Mouse (Mus musculus) hindlimb bud, embryonic 11.5 days (tissue): ENCODE measurements around the gene Irgq.
"Not testable (repeated sequence)": the region's sequence is repeated elsewhere in the genome, so short reads cannot be mapped to it uniquely, and the experiment has no call there.

Experiments
- DNase-seq: peaks from one replicate; pipeline ENCODE4 v3.0.0-alpha.2; 2012; ENCODE audit warnings: low read depth, low spot score; ENCODE audit errors: extremely low spot score

Gene Irgq

DNA sequence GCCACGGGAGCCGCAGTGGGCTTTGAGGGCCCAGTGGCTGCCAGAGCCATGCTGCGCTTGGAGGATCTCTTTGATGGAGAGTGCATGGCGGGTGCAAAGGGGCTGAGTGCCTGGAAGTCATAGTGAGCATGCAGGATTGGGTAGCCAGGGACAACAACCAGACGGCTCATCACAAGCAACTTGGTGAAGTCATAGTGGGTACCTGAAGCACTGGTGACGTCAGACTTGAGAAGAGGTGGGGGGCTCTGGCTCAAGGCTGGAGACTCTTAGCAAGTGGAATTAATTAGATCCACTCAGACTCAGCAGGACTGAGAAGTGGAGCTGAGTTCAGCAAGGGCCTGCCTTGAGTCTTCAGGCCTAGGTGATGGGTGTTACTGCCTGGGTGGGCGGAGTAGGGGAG lies 18.1 kb upstream of the Irgq start, which contains the start of gene AC161166.1:
TSS of gene AC161166.1 (minus strand) at position 101 of the 400 bp plus-strand sequence.
- DNase-seq, result no peak

DNA sequence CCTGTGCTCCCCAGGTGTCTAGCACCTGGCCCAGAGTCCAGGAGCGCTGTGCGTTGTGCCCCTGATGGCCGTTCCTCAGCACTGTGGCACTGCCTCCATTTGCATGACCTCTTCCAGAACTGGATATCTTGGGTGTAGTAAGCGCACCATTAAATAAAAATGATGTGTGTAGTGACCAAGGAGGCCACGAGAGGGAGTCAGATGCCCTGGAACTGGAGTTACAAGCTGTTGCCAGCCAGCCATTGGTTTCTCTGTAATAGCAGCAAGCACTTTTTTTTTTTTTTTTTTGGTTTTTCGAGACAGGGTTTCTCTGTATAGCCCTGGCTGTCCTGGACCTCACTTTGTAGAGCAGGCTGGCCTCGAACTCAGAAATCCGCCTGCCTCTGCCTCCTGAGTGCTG lies 14.2 kb upstream of the Irgq start:
- not testable (repeated sequence) for DNase-seq

DNA sequence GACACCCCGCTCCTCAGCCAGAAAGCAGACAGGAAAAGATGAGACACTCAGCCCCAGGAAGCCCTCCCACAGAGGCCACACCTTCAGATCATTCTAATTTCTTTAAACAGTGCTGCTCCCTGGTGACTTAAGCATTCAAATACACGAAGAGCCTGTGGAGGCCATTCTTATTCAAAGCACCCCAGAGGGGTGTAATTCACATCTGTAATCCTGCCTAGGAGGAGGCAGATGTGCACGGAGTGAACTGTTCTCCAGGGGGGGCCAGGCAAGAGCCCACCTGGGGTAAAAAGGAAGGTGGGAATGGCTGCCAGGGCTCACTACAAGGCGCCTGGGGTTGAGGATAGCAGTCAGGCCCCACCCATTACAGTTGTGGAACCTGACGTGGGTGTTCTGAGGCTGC lies 13.4 kb upstream of the Irgq start:
- DNase-seq, result no peak

DNA sequence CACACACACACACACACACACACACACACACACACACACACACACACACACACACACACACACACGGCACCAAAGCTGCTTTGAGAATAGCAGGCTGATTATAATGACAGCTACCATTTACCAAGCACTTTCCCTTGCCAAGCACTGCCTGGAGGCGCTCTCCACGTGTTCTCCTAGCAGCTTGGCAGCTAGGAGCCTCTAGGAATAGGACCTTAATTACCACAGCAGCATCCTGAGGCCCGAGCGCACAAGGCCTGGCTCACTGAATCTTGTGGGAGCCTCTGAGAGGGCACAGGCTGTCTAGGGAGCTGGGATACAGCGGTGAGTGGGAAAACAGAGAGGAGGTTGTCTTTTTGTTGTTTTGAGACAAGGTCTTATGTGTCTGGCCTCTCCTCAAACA lies 12.8 kb upstream of the Irgq start:
- no peak for DNase-seq

DNA sequence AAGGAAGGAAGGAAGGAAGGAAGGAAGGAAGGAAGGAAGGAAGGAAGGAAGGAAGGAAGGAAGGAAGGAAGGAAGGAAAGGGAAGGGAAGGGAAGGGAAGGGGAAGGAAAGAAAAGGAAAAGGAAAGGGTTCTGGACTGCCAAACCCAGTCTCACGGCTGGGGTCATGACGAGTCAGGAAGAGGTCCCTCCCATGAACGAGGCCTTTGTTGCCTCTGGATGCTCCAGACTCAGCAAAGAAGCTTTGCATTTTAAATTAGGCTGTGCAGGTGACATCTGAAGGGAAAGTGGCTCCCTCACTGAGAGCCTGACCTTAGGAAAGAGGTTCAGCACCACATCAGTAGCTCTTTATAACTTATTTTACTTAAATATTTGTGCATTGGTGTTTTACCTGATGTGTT lies 11.4 kb upstream of the Irgq start:
- DNase-seq, result no peak

DNA sequence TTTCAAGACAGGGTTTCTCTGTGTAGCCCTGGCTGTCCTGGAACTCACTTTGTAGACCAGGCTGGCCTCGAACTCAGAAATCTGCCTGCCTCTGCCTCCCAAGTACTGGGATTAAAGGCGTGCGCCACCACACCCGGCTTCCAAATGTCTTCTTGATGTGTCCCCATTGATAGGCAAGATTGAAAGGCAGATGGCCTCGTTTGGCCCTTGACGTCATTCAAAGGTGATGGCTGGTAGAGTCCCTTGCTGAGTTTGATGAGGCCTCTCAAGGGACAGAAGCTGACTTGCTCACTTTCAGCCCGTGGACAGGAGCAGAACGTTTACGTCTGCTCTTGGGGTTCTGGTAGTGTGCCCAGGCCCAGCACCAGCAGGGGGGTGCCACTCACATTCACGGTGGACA lies 10.4 kb upstream of the Irgq start:
- not testable (repeated sequence) for DNase-seq

DNA sequence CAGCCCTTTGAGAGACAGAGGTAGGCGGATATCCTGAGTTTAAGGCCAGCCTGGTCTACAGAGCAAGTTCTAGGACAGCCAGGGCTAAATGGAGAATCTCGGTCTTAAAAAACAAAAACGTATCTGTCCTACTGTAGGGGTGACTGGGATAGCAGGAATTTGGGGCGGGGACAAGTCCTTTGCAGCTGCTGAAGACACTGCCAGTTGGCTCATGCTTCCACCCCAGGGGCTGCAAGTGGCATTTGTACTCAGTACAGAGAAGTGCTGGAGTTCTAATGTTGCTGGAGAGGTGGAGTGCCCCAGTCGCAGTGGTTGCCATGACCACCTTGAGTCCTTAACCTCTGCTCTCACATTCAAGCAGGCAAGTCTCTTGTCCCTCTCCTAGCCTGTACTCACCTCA lies 7.7 kb upstream of the Irgq start:
- no peak for DNase-seq

DNA sequence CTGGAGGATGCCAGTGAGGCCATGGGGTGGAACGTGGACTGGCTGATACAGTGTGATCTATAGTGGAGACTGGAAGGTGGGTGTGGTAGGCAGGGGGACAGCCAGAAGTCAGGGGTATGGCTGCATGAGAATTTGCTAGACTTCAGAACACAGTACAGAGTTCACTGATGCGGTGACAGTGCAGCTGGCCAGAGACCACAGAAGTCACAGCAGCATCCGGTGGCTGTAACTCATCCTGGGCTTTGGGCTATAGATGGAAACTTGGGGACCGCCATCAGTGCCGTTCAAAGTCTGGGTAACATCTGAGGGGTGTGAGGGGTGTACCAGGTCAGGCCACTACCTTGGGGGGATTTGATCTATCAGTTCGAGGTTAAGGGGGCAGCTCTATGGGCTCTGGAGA lies 6.8 kb upstream of the Irgq start:
- no peak for DNase-seq

DNA sequence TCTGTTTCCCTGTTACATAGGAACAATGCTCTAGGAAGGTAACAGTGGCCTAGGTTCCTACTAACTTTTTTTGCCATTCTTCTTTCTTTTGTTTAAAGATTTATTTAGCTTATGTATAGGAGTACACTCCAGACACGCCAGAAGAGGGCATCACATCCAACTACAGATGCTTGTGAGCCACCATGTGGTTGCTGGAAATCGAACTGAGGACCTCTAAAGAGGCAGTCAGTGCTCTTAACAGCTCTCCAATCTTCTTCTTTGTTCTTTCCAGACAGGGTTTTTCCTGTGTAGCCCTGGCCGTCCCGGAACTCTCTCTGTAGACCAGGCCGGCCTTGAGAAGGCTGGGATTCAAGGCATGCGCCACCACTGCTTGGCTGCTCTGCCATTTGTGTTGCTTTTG lies 5.5 kb upstream of the Irgq start:
- DNase-seq, result no peak

DNA sequence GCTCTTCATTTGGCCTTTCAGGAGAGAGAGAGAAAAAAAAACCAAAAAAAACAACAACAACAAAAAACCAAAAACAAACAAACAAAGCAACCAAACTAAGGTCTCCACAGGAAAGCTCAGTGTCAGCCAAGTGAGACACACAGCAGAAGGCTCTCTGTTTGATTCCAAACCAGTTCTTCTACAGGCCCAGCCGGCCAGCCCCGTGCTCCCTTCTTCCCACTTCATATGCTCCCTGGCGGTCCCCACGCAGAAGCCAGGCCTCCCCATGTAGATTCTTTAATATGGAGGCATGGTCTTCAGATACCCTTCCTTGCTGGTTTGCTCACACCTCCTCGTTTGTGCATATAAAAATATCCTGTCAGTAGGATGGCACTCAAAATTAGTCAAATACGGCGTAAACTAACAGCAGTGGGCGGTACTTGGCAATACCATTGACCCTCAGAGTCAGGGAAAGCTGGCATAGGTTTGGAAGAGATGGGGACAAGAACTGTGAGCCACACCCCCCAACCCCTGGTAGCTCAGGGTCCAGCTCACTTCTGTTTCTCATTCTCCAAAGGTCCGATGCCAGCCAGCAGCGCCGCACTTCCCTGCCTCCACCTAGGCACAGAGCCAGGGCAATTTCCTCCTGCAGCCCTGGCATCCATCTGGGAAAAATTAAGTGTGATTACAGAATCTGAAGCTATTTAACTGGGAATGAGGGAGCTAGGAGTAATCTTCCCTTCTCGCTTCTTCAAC lies 4.6 kb upstream of the Irgq start:
- DNase-seq, result no peak

DNA sequence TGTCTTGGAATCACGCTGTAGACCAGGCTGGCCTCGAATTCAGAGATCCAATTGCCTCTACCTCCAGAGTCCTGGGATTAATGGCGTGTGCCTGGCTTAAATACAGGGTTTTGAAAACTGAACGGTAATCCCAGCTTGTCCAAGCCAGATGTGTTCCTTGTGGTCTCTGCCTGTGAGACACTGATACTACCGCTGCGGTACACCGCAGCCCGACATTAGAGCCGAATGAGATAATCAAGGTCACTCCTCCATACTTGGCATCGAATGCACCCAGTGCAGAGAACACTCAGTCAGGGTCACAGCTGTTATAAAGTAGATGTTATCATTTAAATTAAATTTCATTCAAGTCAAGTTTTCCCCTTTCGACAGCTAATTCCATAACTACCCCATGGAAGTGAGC lies 1.6 kb upstream of the Irgq start:
- no peak for DNase-seq

DNA sequence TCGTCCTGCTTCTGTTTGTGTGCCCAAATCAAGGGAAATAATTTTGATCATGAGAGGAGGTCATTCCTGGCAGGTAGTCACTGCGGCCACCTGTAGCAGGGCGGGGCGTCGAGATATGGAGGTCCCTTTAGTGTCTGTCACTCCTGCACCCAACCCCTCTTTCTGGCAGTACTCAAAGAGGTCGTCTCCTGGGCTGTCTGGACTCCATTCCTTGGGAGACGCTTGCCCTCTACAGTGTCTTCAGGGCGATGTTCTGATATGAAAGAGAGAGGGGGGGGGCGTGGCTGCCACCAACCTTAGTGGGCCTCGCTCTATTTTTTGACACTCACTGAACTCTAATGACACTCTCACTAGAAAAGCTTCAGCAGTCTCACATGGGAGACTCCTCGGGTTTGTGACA lies 909 bp upstream of the Irgq start:
- DNase-seq, result no peak

DNA sequence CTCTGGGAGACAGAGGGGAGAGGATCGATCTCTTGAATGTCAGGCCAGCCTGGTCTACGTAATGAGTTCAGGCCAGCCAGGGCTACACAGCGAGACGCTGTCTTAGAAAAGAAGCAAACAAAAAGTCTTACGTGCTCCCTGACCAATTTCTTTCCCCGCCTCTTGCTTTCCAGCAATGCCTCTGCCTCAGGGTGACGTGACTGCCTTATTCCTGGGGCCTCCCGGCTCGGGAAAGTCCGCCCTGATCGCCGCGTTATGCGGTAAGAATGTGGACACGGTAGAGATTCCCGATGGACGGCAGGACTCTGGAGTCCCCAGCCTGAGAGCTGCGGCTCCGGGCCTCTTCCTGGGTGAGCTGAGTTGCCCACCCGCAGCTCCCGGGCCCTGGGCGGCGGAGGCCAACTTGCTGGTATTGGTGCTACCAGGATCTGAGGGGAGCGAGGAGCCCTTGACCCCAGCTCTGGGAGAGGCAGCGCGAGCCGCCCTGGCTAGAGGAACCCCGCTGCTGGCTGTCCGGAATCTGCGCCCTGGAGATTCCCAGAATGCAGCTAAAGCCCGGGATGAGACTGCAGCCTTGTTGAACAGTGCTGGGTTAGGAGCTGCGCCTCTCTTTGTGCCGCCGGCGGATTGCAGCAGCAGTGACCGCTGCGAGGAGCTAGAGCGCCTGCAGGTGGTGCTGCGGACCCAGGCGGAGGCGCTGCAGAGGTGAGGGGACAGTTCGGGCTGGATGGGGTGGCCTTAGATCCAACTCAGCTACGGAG lies 902 bp downstream of the Irgq start:
- no peak for DNase-seq

DNA sequence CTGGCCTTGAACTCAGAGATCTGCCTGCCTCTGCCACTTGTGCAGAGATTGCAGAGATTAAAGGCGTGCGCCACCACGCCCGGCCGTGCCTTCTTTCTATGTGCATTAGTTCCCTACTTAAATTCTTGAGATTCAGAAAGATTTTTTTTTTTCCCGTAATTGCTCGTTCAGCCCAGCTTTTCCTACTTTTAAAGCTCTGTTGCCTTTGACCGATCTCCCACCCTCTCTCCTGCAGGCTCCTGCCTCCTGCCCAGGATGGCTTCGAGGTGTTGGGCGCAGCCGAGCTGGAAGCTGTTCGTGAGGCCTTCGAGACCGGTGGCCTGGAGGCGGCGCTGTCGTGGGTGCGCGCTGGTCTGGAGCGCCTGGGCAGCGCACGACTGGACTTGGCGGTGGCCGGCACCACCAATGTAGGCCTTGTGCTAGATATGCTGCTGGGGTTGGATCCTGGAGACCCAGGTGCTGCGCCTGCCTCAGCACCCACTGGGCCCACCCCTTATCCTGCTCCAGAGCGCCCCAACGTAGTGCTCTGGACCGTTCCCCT lies 2.6 kb downstream of the Irgq start:
- DNase-seq, result no peak

DNA sequence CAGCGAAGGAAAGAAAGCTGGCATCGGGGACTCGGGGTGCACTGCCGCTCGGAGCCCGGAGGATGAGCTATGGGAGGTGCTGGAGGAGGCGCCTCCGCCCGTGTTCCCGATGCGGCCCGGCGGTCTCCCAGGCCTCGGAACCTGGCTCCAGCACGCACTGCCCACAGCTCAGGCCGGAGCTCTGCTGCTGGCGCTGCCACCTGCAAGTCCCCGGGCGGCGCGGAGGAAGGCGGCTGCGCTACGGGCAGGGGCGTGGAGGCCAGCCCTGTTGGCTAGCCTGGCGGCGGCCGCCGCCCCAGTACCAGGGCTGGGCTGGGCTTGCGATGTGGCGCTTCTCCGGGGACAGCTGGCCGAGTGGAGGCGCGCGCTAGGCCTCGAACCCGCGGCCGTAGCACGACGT lies 3.3 kb downstream of the Irgq start:
- DNase-seq, result no peak

DNA sequence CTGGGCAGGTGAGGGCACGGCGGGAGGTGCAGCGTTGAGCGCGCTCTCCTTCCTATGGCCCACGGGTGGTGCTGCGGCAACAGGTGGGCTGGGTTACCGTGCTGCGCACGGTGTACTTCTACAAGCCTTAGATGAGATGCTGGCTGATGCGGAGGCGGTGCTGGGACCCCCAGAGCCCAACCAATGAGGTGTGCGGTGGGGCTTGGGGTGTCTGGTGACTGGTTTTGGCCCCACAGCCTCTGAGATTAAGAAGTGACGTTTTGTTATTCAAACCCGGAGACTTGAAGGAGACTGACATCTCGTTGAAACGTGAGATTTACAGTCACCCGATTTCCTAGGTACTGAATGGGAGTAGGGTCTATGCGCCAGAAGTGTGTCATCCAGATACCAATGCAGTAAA lies 3.8 kb downstream of the Irgq start:
- no peak for DNase-seq

DNA sequence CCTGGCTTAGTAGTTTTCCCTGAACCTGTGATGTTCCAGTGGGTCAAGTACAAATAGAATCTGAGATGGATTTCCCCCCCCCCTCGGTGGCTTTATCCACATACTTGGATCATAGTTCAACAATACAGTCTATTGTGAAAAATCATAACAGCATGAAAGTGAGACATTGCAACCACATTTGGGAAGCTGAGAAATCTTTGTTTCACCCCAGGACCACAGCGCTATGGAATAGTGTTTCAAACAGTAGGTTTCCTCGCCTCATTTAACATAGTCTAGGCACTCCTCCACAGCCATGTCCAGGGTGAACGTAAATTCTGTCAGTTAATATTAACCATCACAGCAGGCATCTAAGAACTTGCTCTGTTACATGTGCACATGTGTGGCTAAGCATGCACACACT lies 6.6 kb downstream of the Irgq start:
- no peak for DNase-seq

DNA sequence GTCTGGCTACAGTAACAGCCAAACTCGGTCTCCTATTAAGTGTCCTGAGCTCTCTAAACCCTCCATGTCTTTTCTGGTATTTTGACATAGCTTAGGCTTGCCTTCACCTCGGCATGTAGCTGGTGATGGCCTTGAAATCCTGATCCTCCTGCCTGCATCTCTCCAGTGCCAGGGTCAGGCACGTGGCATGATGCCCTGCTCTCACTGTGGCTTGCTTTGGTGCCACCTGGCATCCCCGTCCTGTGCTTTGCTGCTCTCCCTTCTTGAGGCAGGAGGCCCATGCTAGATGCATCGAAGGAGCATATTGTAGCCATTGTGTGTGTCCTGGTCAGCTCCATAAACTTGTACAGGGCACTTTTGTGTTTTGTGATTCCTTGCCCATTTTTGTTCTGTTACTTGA lies 7.1 kb downstream of the Irgq start:
- no peak for DNase-seq

DNA sequence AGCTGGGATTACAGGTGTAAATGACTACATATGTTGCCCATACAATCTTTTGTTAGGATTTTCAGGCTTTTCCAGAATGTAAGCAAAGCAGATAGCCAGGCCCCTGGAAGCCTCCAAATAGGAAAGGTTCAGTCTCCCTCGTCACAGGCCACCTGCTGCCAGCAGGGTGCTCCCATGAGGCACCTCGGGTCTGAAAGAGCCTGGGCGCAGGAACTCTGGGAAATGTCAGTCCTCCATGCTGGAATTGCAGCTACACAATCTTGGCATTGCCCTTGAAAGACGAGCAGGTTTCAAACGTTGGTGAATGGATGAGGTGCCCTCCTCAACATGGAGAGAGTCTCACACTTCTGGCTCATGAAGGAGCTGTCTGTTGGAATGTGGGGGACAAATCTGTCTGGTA lies 7.7 kb downstream of the Irgq start:
- DNase-seq, result no peak

DNA sequence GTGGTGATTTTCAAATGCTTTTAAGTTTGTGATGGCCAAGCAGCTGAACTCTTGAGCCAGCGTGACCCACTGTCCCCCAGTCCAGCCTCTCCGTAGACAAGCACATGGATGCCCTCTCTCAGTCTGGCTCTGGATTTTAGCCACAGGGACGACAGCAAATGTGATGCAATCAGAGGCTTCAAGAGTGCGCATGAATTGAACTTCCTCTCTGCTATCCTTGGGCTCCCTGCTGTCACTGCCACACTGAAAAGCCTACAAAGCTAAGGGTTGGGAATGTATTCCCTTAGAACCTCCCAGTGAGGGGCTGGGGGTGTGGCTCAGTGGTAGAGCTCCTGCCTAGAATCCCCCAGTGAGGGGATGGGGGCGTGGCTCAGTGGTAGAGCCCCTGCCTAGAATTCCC lies 8.2 kb downstream of the Irgq start:
- DNase-seq, result no peak

DNA sequence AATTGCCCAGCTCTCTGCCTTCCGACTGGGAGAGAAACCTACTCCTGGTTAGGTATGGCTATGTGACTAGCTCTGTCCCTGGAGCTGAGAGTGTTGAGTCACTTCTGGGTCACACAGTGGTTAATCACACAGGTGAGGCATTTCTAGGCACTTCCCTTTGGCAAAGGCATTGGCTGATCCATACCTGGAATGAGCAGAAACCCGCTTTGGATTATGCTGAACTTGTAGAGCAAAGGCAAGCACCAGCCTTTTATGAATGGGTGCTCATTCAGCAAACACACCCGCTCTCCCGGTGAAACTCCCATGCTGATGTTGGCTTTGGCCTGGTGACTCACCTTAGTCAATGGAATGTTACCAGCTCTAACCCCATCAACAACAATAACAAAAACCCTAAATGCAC lies 9.2 kb downstream of the Irgq start:
- DNase-seq, result no peak

DNA sequence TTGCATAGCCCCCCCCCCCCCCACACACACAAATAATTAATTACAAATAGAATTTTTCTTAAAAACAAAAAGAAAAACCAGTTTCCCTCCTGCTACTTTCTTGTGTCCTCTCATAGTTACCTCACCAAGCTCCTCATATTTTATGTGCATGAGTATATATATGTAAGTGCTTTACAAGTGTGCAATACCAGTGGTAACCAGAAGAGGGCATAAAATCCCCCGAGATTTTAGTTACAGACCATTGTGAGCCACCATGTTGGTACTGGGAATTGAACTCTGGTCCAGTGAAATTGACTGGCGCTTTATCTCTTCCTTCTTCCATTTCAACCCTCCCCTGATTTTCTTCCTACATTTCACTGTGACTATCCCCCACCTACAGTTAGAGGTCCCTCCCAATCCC lies 14.0 kb downstream of the Irgq start:
- no peak for DNase-seq
